36 mouse cellular contexts compared by ENCODE assay signal in the genomic region with DNA sequence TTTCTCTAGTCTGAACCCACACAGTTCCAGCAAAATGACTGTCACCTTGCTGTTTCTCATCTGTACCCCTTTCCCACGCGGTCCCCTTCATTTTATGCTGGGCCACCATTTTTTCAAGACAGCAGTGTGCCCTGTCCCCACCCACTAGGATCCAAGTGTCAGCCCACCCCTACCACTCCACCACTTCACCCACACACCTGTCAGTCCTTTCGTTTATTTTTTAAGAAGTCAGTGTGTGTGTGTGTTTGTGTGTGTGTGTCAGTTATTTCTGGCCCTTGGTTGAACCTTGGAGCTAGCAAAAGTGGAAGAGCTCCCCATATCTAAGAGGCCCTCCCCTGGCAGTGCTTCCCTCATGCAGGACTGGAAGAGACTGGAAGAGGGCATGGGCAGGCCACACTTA. TPM values are rescaled to one million over a fixed set of nuclear protein-coding genes. Genes with fewer than 3 reads are reported as not detected.
A peak's percentile ranks its signal among the peaks of the same experiment; 100 is the strongest.
DNase-seq lines count a peak whose midpoint lies in the region; ATAC-seq lines count a peak whose summit lies in the region.
"Had no signal": no experiment of that assay in that cellular context is flagged by ENCODE, and none has a peak within 500 bp of the region (broad histone marks: within the 10 kb centered on the region; RNA-seq: fewer than 3 reads in every experiment).

No protein-coding gene starts in this region.

- intact Hi-C loops in heart, postnatal 10 days (cut with DNase I): no loop called here

- H3K36me3 ChIP-seq in intestine, embryonic 16.5 days (ENCODE audit: control insufficient read depth, insufficient read depth, low read length): no peaks in the 10 kb centered on the region
- H3K36me3 ChIP-seq: kidney, embryonic 15.5 days; limb, embryonic 12.5 days; lung, embryonic 15.5 days had no signal

- peaks cover 8% of the 10 kb centered on the region; the same call in 1 of the 2 replicates for H3K4me1 ChIP-seq in intestine, embryonic 16.5 days (ENCODE audit: control insufficient read depth, insufficient read depth, low read length)
- H3K4me1 ChIP-seq: forebrain, embryonic 13.5 days; kidney, embryonic 15.5 days; lung, embryonic 15.5 days had no signal

- peak; percentile 21 for DNase-seq in thymus, postnatal 14 days
- DNase-seq in thymus, postnatal 10 days (ENCODE audit: low spot score in 2 of 2): no peak
- no peak for DNase-seq in right cerebral cortex, postnatal 36 days (ENCODE audit: low spot score in 2 of 2)
- DNase-seq in heart, postnatal 10 days: no peak
- DNase-seq in neural tube, embryonic 10.5 days (ENCODE audit: extremely low spot score, low spot score): no peak
- DNase-seq: adrenal gland, postnatal 36 days; cerebellum, adult 2 months; cerebellum, postnatal 36 days; gastrocnemius, postnatal 10 days; kidney, adult 18-20 months; kidney, postnatal 25 days; right cerebral cortex, postnatal 25 days had no signal

- H3K9me3 ChIP-seq in intestine, embryonic 16.5 days (ENCODE audit: control insufficient read depth, low read length): peaks cover 2% of the 10 kb centered on the region; the same call in 1 of the 2 replicates
- H3K9me3 ChIP-seq: lung, embryonic 15.5 days had no signal

- H3K27me3 ChIP-seq in intestine, embryonic 16.5 days (replicated peaks; ENCODE audit: control insufficient read depth, insufficient read depth, low read length): no peaks in the 10 kb centered on the region
- H3K27me3 ChIP-seq: forebrain, embryonic 13.5 days; kidney, embryonic 15.5 days; limb, embryonic 12.5 days; lung, embryonic 15.5 days; Patski had no signal

- ATAC-seq in activated CD4-positive, CD25-positive, alpha-beta regulatory T cell, adult 4 months: peak; percentile 3
- no peak for ATAC-seq in intestine, embryonic 16.5 days
- ATAC-seq: forebrain, embryonic 13.5 days; hindbrain, embryonic 16.5 days; midbrain, embryonic 16.5 days; Patski had no signal

- H3K4me2 ChIP-seq in intestine, embryonic 16.5 days (ENCODE audit: low read depth, low read length): no peak overlapping the region
- H3K4me2 ChIP-seq: forebrain, embryonic 13.5 days; kidney, embryonic 15.5 days; limb, embryonic 12.5 days; lung, embryonic 15.5 days; midbrain, embryonic 11.5 days had no signal

- H3K27ac ChIP-seq in intestine, embryonic 16.5 days (ENCODE audit: low read length): peak overlapping the region; percentile 0; the same call in 1 of the 2 replicates
- H3K27ac ChIP-seq: forebrain, embryonic 13.5 days; kidney, embryonic 15.5 days; left cerebral cortex, adult 2 months; limb, embryonic 12.5 days; lung, embryonic 15.5 days had no signal

- no peak overlapping the region for H3K9ac ChIP-seq in intestine, embryonic 16.5 days (ENCODE audit: low read depth, low read length)
- H3K9ac ChIP-seq: forebrain, embryonic 13.5 days; kidney, embryonic 15.5 days; limb, embryonic 12.5 days; lung, embryonic 15.5 days had no signal

- no peak overlapping the region for H3K4me3 ChIP-seq in intestine, embryonic 16.5 days (ENCODE audit: low read length)
- H3K4me3 ChIP-seq: forebrain, embryonic 13.5 days; kidney, embryonic 15.5 days; left cerebral cortex, adult 2 months; limb, embryonic 12.5 days; lung, embryonic 15.5 days; myocyte had no signal

- WGBS in intestine, embryonic 16.5 days: 75% methylated on average over 3 of the region's 3 CpGs

RNA-seq across cellular contexts. Expression of a gene that starts 1.7 kb away (rescaled TPM):
- 1,000 to 10,000 TPM; 1,102 to 1,198 TPM for polyA plus RNA-seq in activated CD4-positive, CD25-positive, alpha-beta regulatory T cell, adult 4 months (2017; shearing (Covaris generic))
- 0.37 and 0.43 TPM in 2 replicates for polyA plus RNA-seq in intestine, embryonic 16.5 days (2015; fragmentation: Nextera tagmentation; extraction: Ambion mirVana)
- total RNA-seq in heart, postnatal 10 days (2021): under 1 TPM; 0.45 to 0.72 TPM
- total RNA-seq: layer of hippocampus, adult 18-20 months; layer of hippocampus, postnatal 14 days; left cerebral cortex, adult 2 months; left cerebral cortex, postnatal 25 days; MEL had no signal
- polyA plus RNA-seq: embryonic facial prominence, embryonic 11.5 days; forebrain, embryonic 13.5 days; heart, embryonic 14.5 days; hindbrain, embryonic 16.5 days; limb, embryonic 12.5 days; midbrain, embryonic 11.5 days; midbrain, embryonic 16.5 days; myocyte; neural tube, embryonic 14.5 days; Patski; stomach, embryonic 14.5 days had no signal

RNA-seq across cellular contexts. Expression of a gene that starts 22.9 kb away (rescaled TPM):
- 100 to 1,000 TPM; 198 to 220 TPM for polyA plus RNA-seq in activated CD4-positive, CD25-positive, alpha-beta regulatory T cell, adult 4 months (2017; shearing (Covaris generic))
- 9.7 and 13.8 TPM in 2 replicates for polyA plus RNA-seq in intestine, embryonic 16.5 days (2015; fragmentation: Nextera tagmentation; extraction: Ambion mirVana)
- total RNA-seq in heart, postnatal 10 days (2021): 10 to 100 TPM; 10.1 to 13.3 TPM
- total RNA-seq: MEL had no signal
- polyA plus RNA-seq: myocyte, Patski had no signal

RNA-seq across cellular contexts. Expression of a gene that starts 30.1 kb away (rescaled TPM):
- polyA plus RNA-seq in activated CD4-positive, CD25-positive, alpha-beta regulatory T cell, adult 4 months (2017; shearing (Covaris generic)): 100 to 1,000 TPM; 321 to 429 TPM
- 36.2 and 39.1 TPM in 2 replicates for polyA plus RNA-seq in intestine, embryonic 16.5 days (2015; fragmentation: Nextera tagmentation; extraction: Ambion mirVana)
- 10 to 100 TPM; 19.1 to 20.3 TPM for total RNA-seq in heart, postnatal 10 days (2021)
- total RNA-seq: MEL had no signal
- polyA plus RNA-seq: myocyte had no signal

RNA-seq across cellular contexts. Expression of a gene that starts 50.5 kb away (rescaled TPM):
- polyA plus RNA-seq in activated CD4-positive, CD25-positive, alpha-beta regulatory T cell, adult 4 months (2017; shearing (Covaris generic)): 100 to 1,000 TPM; 444 to 529 TPM
- polyA plus RNA-seq in intestine, embryonic 16.5 days (2015; fragmentation: Nextera tagmentation; extraction: Ambion mirVana): 0.28 and 0.34 TPM in 2 replicates
- not detected for total RNA-seq in heart, postnatal 10 days (2021)
- total RNA-seq: gastrocnemius, postnatal 10 days; layer of hippocampus, adult 18-20 months; layer of hippocampus, postnatal 14 days; left cerebral cortex, adult 2 months; left cerebral cortex, postnatal 25 days; MEL had no signal
- polyA plus RNA-seq: cerebellum, adult 2 months; embryonic facial prominence, embryonic 11.5 days; forebrain, embryonic 13.5 days; heart, embryonic 14.5 days; hindbrain, embryonic 11.5 days; hindbrain, embryonic 16.5 days; kidney, embryonic 15.5 days; limb, embryonic 12.5 days; lung, embryonic 15.5 days; midbrain, embryonic 11.5 days; midbrain, embryonic 16.5 days; myocyte; neural tube, embryonic 14.5 days; Patski; stomach, embryonic 14.5 days; testis, adult 2 months had no signal

RNA-seq across cellular contexts. Expression of a gene that starts 50.5 kb away (rescaled TPM):
- 10 to 100 TPM; 42.8 to 45.0 TPM for polyA plus RNA-seq in activated CD4-positive, CD25-positive, alpha-beta regulatory T cell, adult 4 months (2017; shearing (Covaris generic))
- polyA plus RNA-seq in intestine, embryonic 16.5 days (2015; fragmentation: Nextera tagmentation; extraction: Ambion mirVana): 3.2 and 9.2 TPM in 2 replicates
- 1 to 10 TPM; 5.0 to 6.6 TPM for total RNA-seq in heart, postnatal 10 days (2021)
- total RNA-seq: liver, adult 2 months; MEL had no signal
- polyA plus RNA-seq: embryonic facial prominence, embryonic 11.5 days; hindbrain, embryonic 11.5 days; liver, adult 2 months; liver, embryonic 16.5 days; myocyte; neural tube, embryonic 14.5 days; Patski; testis, adult 2 months had no signal

Comparison
In these comparisons a context has a peak if more than half of its experiments do, and no peak if none do; other contexts are left out.
1. RNA of a gene that starts 1.7 kb away (polyA plus RNA-seq): 1,102 to 1,198 TPM in activated CD4-positive, CD25-positive, alpha-beta regulatory T cell, adult 4 months; 0.37 to 0.43 TPM in intestine, embryonic 16.5 days; every median in the first group is over 100 times any median in the second.
2. RNA of a gene that starts 22.9 kb away (polyA plus RNA-seq): 198 to 220 TPM in activated CD4-positive, CD25-positive, alpha-beta regulatory T cell, adult 4 months; 9.7 to 13.8 TPM in intestine, embryonic 16.5 days; every median in the first group is over 10 times any median in the second.